Mouse (Mus musculus) liver, adult 2 months (tissue): Measurements from ENCODE around the gene Nup88.

Experiments
- CTCF ChIP-seq: fragments of 200-500 bp; IDR thresholded peaks from 2 replicates; pipeline ENCODE4 v1.5.1; 2011; ENCODE audit warnings: low read depth, low read length, control low read depth
- POLR2A ChIP-seq: fragments of 200-500 bp; IDR thresholded peaks from 2 replicates; pipeline ENCODE4 v1.6.1; 2011; ENCODE audit warnings: low read length, control low read depth; ENCODE audit not compliant: insufficient read depth; ENCODE audit errors: extremely low read depth

DNA sequence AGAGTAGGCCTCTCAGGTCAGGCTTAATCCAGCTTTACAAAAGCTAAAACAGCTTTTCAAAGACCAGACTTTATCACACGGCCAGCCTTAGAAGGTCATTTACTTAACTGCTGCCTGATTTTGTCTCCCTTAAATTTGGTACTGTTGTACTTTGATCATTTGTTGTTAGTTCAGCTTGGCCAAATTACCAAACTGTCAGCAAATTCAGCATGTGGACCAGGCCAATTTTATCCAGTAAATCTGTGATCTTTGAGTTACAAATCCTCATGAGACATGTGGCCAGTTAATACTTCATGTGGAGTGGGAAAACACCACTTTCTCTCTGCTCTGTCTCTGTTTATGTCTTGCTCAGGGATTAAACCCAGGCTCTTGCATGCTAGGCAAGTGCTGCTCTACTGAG is 2.8 kb upstream of the Nup88 start:
- no peak for TF ChIP-seq CTCF
- no peak for TF ChIP-seq POLR2A
